Mouse (Mus musculus): ENCODE measurements at regions not wholly inside any gene's neighbourhood (a gene's known extent, or its start where the extent isn't known, plus 50 kb on each side); places are given as distances from the start of the nearest gene placed in this dataset.

DNA sequence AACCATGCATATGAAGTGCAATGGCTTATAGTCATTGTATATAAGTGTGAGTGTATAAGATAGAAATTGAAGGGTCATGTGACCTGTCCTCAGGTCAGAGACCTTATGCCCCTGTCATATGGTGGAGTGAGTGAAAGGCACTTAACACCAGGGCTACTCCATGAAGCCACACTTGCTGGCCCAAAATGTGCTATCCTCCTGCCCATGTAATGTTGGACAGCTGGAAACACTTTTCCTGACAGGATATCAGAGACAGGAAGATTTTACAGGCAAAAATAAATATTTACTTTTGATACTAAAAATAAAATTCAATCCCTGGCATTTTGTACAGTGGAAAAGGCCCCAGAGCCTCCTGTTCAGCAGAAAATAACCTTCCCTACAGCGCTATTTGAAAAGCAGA, 94.1 kb upstream of the Pja2 start:
- no peak for TF ChIP-seq POLR2A (IDR thresholded peaks at IDR 0.05; ENCODE audit: control insufficient read depth, low read depth, low read length)
- no peak for TF ChIP-seq CTCF (IDR thresholded peaks at IDR 0.05; ENCODE audit: control insufficient read depth, insufficient read depth, insufficient replicate concordance, low read depth, low read length)

Measured in testis, adult 2 months (tissue).